Mouse (Mus musculus) thymus, adult 2 months (tissue): ENCODE results near the gene Abtb2. TPM values are rescaled to one million over a fixed set of nuclear protein-coding genes. Genes with fewer than 3 reads are reported as not detected.

Experiments
- DNase-seq: peaks from one replicate; pipeline ENCODE4 v3.0.0; 2021
- H3K27ac ChIP-seq: fragments of 200-500 bp; 2 replicates; pipeline ENCODE4 v1.5.1; 2012; ENCODE audit warnings: low read length, control low read depth; ENCODE audit not compliant: control insufficient read depth, insufficient read depth
- H3K27me3 ChIP-seq: fragments of 200-500 bp; 2 replicates; pipeline ENCODE4 v1.6.1; 2012; ENCODE audit warnings: mild to moderate bottlenecking, low read length, moderate library complexity, mixed read lengths; ENCODE audit not compliant: control insufficient read depth, insufficient read depth
- H3K36me3 ChIP-seq: fragments of 200-500 bp; 2 replicates; pipeline ENCODE4 v1.6.1; 2012; ENCODE audit warnings: mild to moderate bottlenecking, low read length, moderate library complexity; ENCODE audit not compliant: control insufficient read depth, insufficient read depth
- H3K4me1 ChIP-seq: fragments of 200-500 bp; replicated peaks from 2 replicates; pipeline ENCODE4 v1.6.1; 2012; ENCODE audit warnings: low read length; ENCODE audit not compliant: control insufficient read depth, insufficient read depth
- H3K4me3 ChIP-seq: fragments of 200-500 bp; 2 replicates; pipeline ENCODE4 v1.5.1; 2012; ENCODE audit warnings: mild to moderate bottlenecking, low read length, control low read depth, moderate library complexity; ENCODE audit not compliant: control insufficient read depth, insufficient read depth
- CTCF ChIP-seq: fragments of 200-500 bp; IDR thresholded peaks from 2 replicates; pipeline ENCODE4 v1.5.1; 2012; ENCODE audit warnings: mild to moderate bottlenecking, control low read depth, low read length, moderate library complexity, borderline replicate concordance; ENCODE audit not compliant: control insufficient read depth, poor library complexity, insufficient read depth; ENCODE audit errors: extremely low read depth
- POLR2A ChIP-seq: fragments of 200-500 bp; IDR thresholded peaks from 2 replicates; pipeline ENCODE4 v1.6.1; 2012; ENCODE audit warnings: mild to moderate bottlenecking, low read length, control low read depth, moderate library complexity; ENCODE audit not compliant: control insufficient read depth, poor library complexity, insufficient read depth; ENCODE audit errors: extremely low read depth
- WGBS: fragments of 180-500 bp; shearing (Covaris S2); methylation state at CpG from one replicate; pipeline ENCODE4 v1.1.7; 2018; 5-methylcytosine and 5-hydroxymethylcytosine counted together
- polyA plus RNA-seq: library from polyadenylated mRNA; depleted of rRNA; stranded (reverse); fragments of >200 nt; gene quantifications from 2 replicates; pipeline ENCODE4 v1.2.3, GENCODE M21; 2012

Abtb2 gene
- polyA plus RNA-seq, 1 experiment = 110 TPM

DNA sequence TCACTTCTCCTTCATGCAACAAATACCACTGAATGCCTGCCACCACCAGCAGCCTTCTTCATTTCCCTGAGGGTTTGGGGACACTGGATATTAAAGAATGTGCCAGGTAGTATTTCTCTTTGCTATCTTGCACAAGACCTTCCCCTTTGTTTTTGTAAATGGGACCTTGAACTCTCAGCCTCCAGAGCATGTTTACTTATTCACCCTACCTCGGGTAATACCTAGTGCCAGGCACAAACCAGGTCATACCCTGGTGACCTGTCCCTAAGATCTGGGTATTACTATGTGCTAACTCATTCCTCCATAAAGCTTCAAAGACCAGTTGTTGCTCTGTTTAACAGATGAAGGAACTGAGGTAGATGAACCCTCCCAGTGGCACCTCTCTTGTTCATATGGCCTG is 35.0 kb downstream of the Abtb2 start:
- TF ChIP-seq POLR2A (no peak), CTCF (no peak)
- no peak for DNase-seq
- H3K27me3 ChIP-seq = no peaks in the 10 kb centered on the region
- WGBS = 71% methylated on average over 1 of the region's 1 CpGs
- no peak overlapping the region for H3K4me3 ChIP-seq
- no peak overlapping the region for H3K27ac ChIP-seq
- H3K36me3 ChIP-seq = no peaks in the 10 kb centered on the region
- H3K4me1 ChIP-seq = peaks cover 24% of the 10 kb centered on the region

- no peak for TF ChIP-seq POLR2A
- TF ChIP-seq CTCF = no peak
- DNase-seq = no peak
- Histone ChIP-seq H3K4me3 (no peak overlapping the region), H3K36me3 (no peaks in the 10 kb centered on the region), H3K27me3 (no peaks in the 10 kb centered on the region), H3K4me1 (peaks cover 24% of the 10 kb centered on the region), H3K27ac (no peak overlapping the region)
- WGBS = 34% methylated on average over 1 of the region's 1 CpGs
Measured at GRCm38 (mm10) chr2:103601531-103601930, 35.4 kb downstream of the Abtb2 start.

- H3K27me3 ChIP-seq = no peaks in the 10 kb centered on the region
- H3K4me3 ChIP-seq = no peak overlapping the region
- TF ChIP-seq POLR2A (no peak), CTCF (no peak)
- H3K27ac ChIP-seq = no peak overlapping the region
- DNase-seq = no peak
- WGBS = 95% methylated on average over 3 of the region's 3 CpGs
- H3K4me1 ChIP-seq = peaks cover 30% of the 10 kb centered on the region
- no peaks in the 10 kb centered on the region for H3K36me3 ChIP-seq
Measured at GRCm38 (mm10) chr2:103603209-103603608, 37.1 kb downstream of the Abtb2 start.

DNA sequence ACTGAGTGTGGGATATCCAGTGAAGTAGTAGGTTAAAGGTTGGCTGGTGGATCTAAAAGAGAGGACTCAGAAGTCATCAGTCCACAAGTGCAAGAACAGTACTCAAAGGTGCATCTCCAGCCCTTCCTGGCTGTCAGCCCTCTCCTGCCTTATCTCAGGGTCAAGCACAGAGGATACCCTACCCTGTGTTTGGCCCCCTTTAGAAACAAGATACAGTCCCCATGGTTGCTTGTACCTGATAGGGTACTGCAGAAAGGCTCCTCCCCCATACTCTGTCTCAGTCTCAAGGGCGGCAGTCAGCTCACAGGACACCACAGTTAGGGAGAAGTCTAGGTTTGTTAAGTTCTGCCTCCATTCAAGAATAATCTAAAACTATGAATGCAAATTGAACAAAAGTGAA is 37.8 kb downstream of the Abtb2 start:
- WGBS = 96% methylated on average over 1 of the region's 1 CpGs
- TF ChIP-seq CTCF (no peak), POLR2A (no peak)
- Histone ChIP-seq H3K27me3 (no peaks in the 10 kb centered on the region), H3K27ac (no peak overlapping the region), H3K4me1 (peaks cover 36% of the 10 kb centered on the region), H3K36me3 (no peaks in the 10 kb centered on the region), H3K4me3 (no peak overlapping the region)
- DNase-seq = no peak

GRCm38 (mm10) chr2:103605805-103606498 is 39.8 kb downstream of the Abtb2 start:
- Histone ChIP-seq H3K36me3 (no peaks in the 10 kb centered on the region), H3K4me1 (peaks cover 27% of the 10 kb centered on the region), H3K4me3 (no peak overlapping the region), H3K27ac (no peak overlapping the region), H3K27me3 (no peaks in the 10 kb centered on the region)
- DNase-seq = no peak
- TF ChIP-seq POLR2A = no peak
- no peak for TF ChIP-seq CTCF
- WGBS = 92% methylated on average over 4 of the region's 4 CpGs

DNA sequence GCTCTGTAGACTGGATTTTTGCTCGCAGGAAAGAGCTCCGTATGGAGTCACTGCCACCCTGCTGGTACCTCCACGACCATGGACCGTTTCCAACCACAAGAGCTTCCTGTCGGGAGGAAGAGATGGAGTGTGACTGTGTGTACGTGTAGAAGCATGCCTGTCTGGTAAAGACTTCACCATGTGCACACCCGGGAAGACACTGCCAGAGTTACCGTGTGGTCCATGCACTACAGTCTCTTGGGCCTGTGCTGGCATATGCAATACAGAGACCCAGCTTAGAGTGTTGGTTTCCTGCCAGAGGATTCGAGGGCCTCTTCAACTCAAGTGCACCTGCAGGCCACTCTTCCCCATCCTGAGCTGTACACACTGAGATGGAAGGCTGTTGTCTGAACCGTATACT is 41.8 kb downstream of the Abtb2 start:
- H3K4me3 ChIP-seq = no peak overlapping the region
- H3K4me1 ChIP-seq = peaks cover 27% of the 10 kb centered on the region
- no peaks in the 10 kb centered on the region for H3K27me3 ChIP-seq
- no peaks in the 10 kb centered on the region for H3K36me3 ChIP-seq
- DNase-seq = peak; percentile 42
- no peak for TF ChIP-seq POLR2A
- TF ChIP-seq CTCF = no peak
- whole genome bisulfite sequencing = 15% methylated on average over 10 of the region's 10 CpGs
- peak overlapping the region; percentile 80 for H3K27ac ChIP-seq

DNA sequence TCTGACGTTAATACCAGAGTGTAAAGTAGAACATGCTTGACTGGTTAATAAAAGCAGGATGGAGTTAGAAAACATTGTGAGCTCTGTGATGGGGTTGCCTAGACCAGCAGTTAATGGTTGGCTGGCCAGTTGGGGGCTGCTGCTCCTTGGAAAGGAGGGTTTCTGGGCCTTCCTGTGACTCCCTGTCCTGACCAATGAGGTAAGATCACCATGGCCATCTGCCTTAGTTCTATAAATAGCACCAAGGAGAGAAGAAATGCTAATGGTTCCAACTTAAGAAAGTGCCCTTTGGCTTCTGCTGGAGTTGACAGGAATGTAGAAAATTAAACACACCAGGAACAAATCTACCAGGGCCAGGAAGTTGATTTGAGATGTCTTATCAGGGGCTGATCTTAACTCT is 42.8 kb downstream of the Abtb2 start:
- peaks cover 27% of the 10 kb centered on the region for H3K4me1 ChIP-seq
- no peak for TF ChIP-seq CTCF
- no peak for TF ChIP-seq POLR2A

More for the DNA sequence above, 42.8 kb downstream of the Abtb2 start:
- no peak for DNase-seq
- H3K27ac ChIP-seq = no peak overlapping the region
- no peak overlapping the region for H3K4me3 ChIP-seq
- no peaks in the 10 kb centered on the region for H3K27me3 ChIP-seq
- WGBS = 84% methylated on average over 1 of the region's 1 CpGs
- H3K36me3 ChIP-seq = no peaks in the 10 kb centered on the region
